Mouse (Mus musculus): ENCODE data around the gene Unc13a. TPM values are rescaled to one million over a fixed set of nuclear protein-coding genes. Genes with fewer than 3 reads are reported as not detected.
A peak's percentile ranks its signal among the peaks of the same experiment; 100 is the strongest.

The Unc13a gene
- polyA plus RNA-seq (2014; fragmentation: Nextera tagmentation; extraction: Ambion mirVana), result 1.4 and 1.7 TPM in 2 replicates

DNA sequence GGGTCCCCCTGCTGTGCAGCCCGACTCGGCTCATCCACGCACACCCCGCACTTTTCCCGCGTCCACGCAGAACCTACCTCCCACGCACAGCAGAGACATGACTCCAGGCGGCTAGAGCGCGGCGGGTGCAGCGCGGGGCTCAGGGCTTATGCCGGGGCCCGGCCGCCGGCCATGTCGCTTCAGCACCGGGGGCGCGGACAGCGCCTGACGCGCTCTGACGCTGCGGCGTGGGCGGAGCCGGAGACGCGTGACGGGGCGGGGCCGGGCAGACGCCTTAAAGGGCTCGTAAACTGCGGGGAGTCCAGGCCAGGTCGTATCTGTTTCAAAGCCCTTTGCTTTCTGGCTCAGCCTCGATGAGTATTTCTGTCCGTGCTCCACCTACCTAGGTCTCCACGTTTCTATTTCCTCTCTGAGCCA, at the start of gene Unc13a:
Gene Unc13a, minus strand, starts transcription at position 209 of the 417 bp plus-strand sequence.
- under 1% methylated on average over 42 of the region's 42 CpGs for WGBS
- Histone ChIP-seq H3K4me3 (ENCODE audit: low read depth, low read length) (peak within 1 kb of the TSS; percentile 45), H3K27ac (ENCODE audit: low read length) (no peak within 1 kb of the TSS)

DNA sequence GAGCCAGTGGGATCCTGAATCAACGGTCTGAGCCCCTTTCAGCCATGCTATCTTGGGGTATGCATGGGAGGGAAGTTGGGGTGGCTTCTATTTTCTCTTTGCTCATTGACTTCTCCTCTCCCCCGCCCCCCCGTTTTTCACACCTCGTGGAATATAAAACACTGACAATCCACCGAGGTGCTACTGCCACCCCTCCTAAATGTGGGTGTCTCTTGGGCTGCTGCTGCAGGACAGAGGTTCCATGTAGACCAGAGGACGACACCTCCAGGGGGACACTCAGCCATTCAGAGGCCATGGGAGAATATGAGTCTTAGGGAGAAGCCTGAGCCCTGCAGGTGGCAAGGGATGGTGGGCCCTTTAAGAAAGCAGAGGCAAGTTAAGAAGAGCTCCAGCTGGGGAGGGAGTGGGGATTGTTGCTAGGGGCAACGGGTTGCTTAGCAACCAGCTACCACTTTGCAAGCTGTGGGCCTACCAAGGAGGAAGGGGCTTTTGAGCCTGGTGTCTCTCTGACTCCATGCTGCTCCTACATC, 48.4 kb upstream of the Unc13a start:
- H3K27ac ChIP-seq (ENCODE audit: low read length), result no peak overlapping the region
- ATAC-seq (ENCODE audit: insufficient number of reproducible peaks, insufficient read depth, low FRiP score, low read depth), result no peak

More for the DNA sequence above, at the start of gene Unc13a:
- Histone ChIP-seq H3K4me2 (replicated peaks; ENCODE audit: low read depth, low read length) (peak within 1 kb of the TSS; percentile 99), H3K4me1 (ENCODE audit: control insufficient read depth, insufficient read depth, low read length) (peaks cover 16% of the 10 kb centered on the region; the same call in 1 of the 2 replicates), H3K9me3 (ENCODE audit: control insufficient read depth, low read depth, low read length) (no peaks in the 10 kb centered on the region), H3K36me3 (ENCODE audit: control insufficient read depth, insufficient read depth, low read length) (no peaks in the 10 kb centered on the region), H3K27me3 (ENCODE audit: control insufficient read depth, insufficient read depth, low read length) (no peaks in the 10 kb centered on the region), H3K9ac (replicated peaks; ENCODE audit: low read depth, low read length) (no peak within 1 kb of the TSS)
- ATAC-seq (ENCODE audit: insufficient number of reproducible peaks, insufficient read depth, low FRiP score, low read depth), result peak; percentile 59

DNA sequence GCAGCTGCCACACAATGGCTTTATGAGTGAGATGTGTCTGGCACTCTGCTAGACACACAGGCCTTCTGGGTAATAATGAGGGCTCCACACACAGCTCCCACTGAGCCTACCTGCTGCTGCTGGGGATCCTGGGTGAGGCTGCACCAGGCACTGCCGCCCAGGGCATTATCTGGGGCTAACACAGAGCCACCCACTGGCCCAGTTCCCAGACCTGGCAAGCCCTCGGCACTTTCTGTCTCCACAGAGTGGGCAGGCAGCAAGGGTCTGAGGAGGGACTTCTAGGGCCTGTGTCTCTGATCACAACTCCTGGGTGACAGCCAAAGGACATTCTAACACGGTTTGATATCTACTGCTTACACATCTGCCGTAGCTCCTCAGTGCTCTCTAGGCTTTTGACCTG, 47.7 kb upstream of the Unc13a start:
- 64% methylated on average over 4 of the region's 4 CpGs for WGBS
- no peak for ATAC-seq (ENCODE audit: insufficient number of reproducible peaks, insufficient read depth, low FRiP score, low read depth)
- no peaks in the 10 kb centered on the region for H3K27me3 ChIP-seq (ENCODE audit: control insufficient read depth, insufficient read depth, low read length)

More for the DNA sequence above, 48.4 kb upstream of the Unc13a start:
- H3K9ac ChIP-seq (replicated peaks; ENCODE audit: low read depth, low read length), result no peak overlapping the region
- no peaks in the 10 kb centered on the region for H3K36me3 ChIP-seq (ENCODE audit: control insufficient read depth, insufficient read depth, low read length)
- no peaks in the 10 kb centered on the region for H3K27me3 ChIP-seq (ENCODE audit: control insufficient read depth, insufficient read depth, low read length)
- WGBS, result 38% methylated on average over 7 of the region's 7 CpGs
- no peaks in the 10 kb centered on the region for H3K9me3 ChIP-seq (ENCODE audit: control insufficient read depth, low read depth, low read length)
- no peak overlapping the region for H3K4me2 ChIP-seq (replicated peaks; ENCODE audit: low read depth, low read length)
- H3K4me3 ChIP-seq (ENCODE audit: low read depth, low read length), result no peak overlapping the region
- H3K4me1 ChIP-seq (ENCODE audit: control insufficient read depth, insufficient read depth, low read length), result no peaks in the 10 kb centered on the region

DNA sequence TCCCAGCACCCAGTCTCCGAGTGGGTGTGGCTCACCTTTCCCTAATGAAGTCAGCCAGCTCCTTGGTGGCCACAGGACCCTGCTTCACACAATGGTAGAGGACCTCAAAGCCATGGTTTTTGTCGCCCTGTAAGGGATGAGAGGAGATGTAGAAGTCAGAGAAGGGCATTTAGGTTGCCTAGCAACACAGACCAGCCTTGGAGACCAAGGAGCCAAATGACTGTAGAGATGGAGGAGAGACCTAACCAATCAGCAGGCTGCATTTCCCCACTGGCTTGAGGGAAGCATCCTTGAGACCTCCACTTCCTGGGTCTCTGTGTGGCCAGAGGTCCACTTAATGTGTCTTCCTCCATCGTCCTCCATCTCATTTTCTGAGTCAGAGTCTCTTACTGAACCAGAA, 46.7 kb upstream of the Unc13a start:
- no peak overlapping the region for H3K9ac ChIP-seq (replicated peaks; ENCODE audit: low read depth, low read length)
- WGBS, result 46% methylated on average over 3 of the region's 3 CpGs
- no peaks in the 10 kb centered on the region for H3K4me1 ChIP-seq (ENCODE audit: control insufficient read depth, insufficient read depth, low read length)
- no peaks in the 10 kb centered on the region for H3K27me3 ChIP-seq (ENCODE audit: control insufficient read depth, insufficient read depth, low read length)
- no peak overlapping the region for H3K4me3 ChIP-seq (ENCODE audit: low read depth, low read length)
- H3K9me3 ChIP-seq (ENCODE audit: control insufficient read depth, low read depth, low read length), result no peaks in the 10 kb centered on the region
- H3K27ac ChIP-seq (ENCODE audit: low read length), result no peak overlapping the region
- no peaks in the 10 kb centered on the region for H3K36me3 ChIP-seq (ENCODE audit: control insufficient read depth, insufficient read depth, low read length)
- no peak for ATAC-seq (ENCODE audit: insufficient number of reproducible peaks, insufficient read depth, low FRiP score, low read depth)
- H3K4me2 ChIP-seq (replicated peaks; ENCODE audit: low read depth, low read length), result no peak overlapping the region

More for the DNA sequence above, 47.7 kb upstream of the Unc13a start:
- no peak overlapping the region for H3K4me2 ChIP-seq (replicated peaks; ENCODE audit: low read depth, low read length)
- H3K27ac ChIP-seq (ENCODE audit: low read length), result no peak overlapping the region
- no peaks in the 10 kb centered on the region for H3K4me1 ChIP-seq (ENCODE audit: control insufficient read depth, insufficient read depth, low read length)
- H3K36me3 ChIP-seq (ENCODE audit: control insufficient read depth, insufficient read depth, low read length), result no peaks in the 10 kb centered on the region
- no peaks in the 10 kb centered on the region for H3K9me3 ChIP-seq (ENCODE audit: control insufficient read depth, low read depth, low read length)
- H3K4me3 ChIP-seq (ENCODE audit: low read depth, low read length), result no peak overlapping the region
- no peak overlapping the region for H3K9ac ChIP-seq (replicated peaks; ENCODE audit: low read depth, low read length)

DNA sequence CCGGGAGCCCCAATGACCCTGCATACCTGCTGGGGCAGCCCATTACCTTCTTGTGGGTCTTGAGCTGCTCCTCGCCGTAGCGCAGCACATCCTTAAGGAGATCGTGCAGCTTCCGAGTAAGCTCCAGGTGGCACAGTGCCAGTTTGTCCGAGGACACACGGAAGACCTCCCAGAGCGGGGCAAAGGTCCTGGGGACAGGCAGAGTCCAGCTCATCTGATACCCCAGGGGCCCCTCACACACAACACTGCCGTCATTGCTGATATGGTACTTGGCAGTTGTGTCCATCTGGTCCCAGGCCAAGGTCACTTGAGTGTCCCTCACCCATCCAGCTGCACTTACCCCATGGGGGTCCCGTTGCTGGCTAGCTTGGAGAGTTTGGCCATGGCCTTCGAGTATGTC, 45.5 kb upstream of the Unc13a start:
- H3K9ac ChIP-seq (replicated peaks; ENCODE audit: low read depth, low read length), result no peak overlapping the region
- ATAC-seq (ENCODE audit: insufficient number of reproducible peaks, insufficient read depth, low FRiP score, low read depth), result no peak
- H3K4me1 ChIP-seq (ENCODE audit: control insufficient read depth, insufficient read depth, low read length), result no peaks in the 10 kb centered on the region
- no peaks in the 10 kb centered on the region for H3K27me3 ChIP-seq (ENCODE audit: control insufficient read depth, insufficient read depth, low read length)
- H3K9me3 ChIP-seq (ENCODE audit: control insufficient read depth, low read depth, low read length), result no peaks in the 10 kb centered on the region
- H3K36me3 ChIP-seq (ENCODE audit: control insufficient read depth, insufficient read depth, low read length), result no peaks in the 10 kb centered on the region
- H3K27ac ChIP-seq (ENCODE audit: low read length), result no peak overlapping the region
- WGBS, result 81% methylated on average over 12 of the region's 12 CpGs
- no peak overlapping the region for H3K4me2 ChIP-seq (replicated peaks; ENCODE audit: low read depth, low read length)
- no peak overlapping the region for H3K4me3 ChIP-seq (ENCODE audit: low read depth, low read length)

DNA sequence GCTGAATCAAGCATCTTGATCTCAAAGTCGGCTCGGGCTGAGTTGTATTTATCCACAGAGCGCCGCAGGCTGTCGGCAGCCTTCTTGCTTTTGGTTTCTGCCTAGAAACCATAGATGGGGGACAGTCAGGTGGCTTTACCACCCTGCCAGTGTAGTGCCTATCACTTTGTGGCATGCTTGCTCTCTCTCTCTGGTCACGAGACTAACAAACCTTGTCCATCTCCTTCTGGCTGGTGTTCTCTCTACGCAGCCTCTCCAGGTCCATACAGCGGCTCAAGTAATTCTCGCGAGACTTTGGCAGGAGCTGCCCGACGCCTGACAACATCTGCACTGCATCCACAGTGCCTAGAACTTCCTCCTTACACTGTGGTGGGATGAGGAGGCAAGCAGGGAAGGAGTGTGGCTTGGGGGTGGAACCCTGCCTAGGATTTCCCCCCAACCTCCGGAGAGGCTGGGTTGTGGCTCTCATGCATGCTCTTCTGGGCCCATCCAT, 45.0 kb upstream of the Unc13a start:
- 79% methylated on average over 13 of the region's 13 CpGs for WGBS
- Histone ChIP-seq H3K27ac (ENCODE audit: low read length) (no peak overlapping the region), H3K36me3 (ENCODE audit: control insufficient read depth, insufficient read depth, low read length) (no peaks in the 10 kb centered on the region), H3K4me3 (ENCODE audit: low read depth, low read length) (no peak overlapping the region), H3K27me3 (ENCODE audit: control insufficient read depth, insufficient read depth, low read length) (no peaks in the 10 kb centered on the region), H3K4me2 (replicated peaks; ENCODE audit: low read depth, low read length) (no peak overlapping the region), H3K9ac (replicated peaks; ENCODE audit: low read depth, low read length) (no peak overlapping the region), H3K9me3 (ENCODE audit: control insufficient read depth, low read depth, low read length) (no peaks in the 10 kb centered on the region), H3K4me1 (ENCODE audit: control insufficient read depth, insufficient read depth, low read length) (no peaks in the 10 kb centered on the region)
- no peak for ATAC-seq (ENCODE audit: insufficient number of reproducible peaks, insufficient read depth, low FRiP score, low read depth)

DNA sequence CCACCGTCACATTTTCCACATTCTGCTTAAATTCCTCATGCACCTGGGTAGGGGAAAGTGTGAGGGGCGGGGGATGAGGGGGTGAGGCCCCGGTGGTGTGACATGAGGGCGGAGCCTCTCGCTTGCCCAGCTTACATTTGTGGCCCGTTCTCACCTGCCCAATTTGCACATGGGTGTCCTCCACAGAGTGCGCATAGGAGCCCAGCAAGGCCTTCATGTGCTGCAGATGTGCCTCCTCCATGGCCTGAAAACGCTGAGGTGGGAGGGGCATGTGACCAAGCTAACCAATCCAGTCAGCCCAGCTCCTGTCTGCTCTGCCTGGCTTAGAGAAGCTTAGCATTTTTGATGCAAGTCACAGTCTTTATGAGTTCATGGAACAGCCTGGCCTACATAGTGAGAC, 44.0 kb upstream of the Unc13a start:
- no peak for ATAC-seq (ENCODE audit: insufficient number of reproducible peaks, insufficient read depth, low FRiP score, low read depth)
- no peaks in the 10 kb centered on the region for H3K4me1 ChIP-seq (ENCODE audit: control insufficient read depth, insufficient read depth, low read length)
- H3K9ac ChIP-seq (replicated peaks; ENCODE audit: low read depth, low read length), result no peak overlapping the region
- no peak overlapping the region for H3K27ac ChIP-seq (ENCODE audit: low read length)
- H3K4me3 ChIP-seq (ENCODE audit: low read depth, low read length), result no peak overlapping the region
- no peak overlapping the region for H3K4me2 ChIP-seq (replicated peaks; ENCODE audit: low read depth, low read length)
- no peaks in the 10 kb centered on the region for H3K27me3 ChIP-seq (ENCODE audit: control insufficient read depth, insufficient read depth, low read length)
- H3K9me3 ChIP-seq (ENCODE audit: control insufficient read depth, low read depth, low read length), result no peaks in the 10 kb centered on the region
- 26% methylated on average over 8 of the region's 8 CpGs for WGBS
- no peaks in the 10 kb centered on the region for H3K36me3 ChIP-seq (ENCODE audit: control insufficient read depth, insufficient read depth, low read length)

DNA sequence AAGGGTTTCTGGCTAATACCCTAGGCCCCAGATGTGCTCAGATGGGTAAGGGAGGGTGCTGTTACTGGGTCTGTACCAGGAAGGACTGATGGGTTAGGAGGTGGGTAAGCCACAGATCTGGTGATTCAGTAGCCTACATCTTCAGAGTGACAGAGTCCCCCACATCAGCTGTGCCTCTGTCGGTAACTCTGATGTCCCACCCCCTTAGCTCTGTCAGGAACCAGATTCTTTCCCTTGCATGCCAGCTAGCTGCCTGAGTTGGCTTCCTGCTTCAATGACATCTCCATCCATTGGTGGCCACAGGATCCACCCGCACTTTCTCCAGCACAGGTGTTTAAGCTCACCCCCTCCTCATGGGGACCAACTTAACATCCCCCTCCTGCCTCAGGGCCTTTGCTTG, 40.0 kb upstream of the Unc13a start:
- no peak overlapping the region for H3K4me3 ChIP-seq (ENCODE audit: low read depth, low read length)
- H3K27me3 ChIP-seq (ENCODE audit: control insufficient read depth, insufficient read depth, low read length), result no peaks in the 10 kb centered on the region
- WGBS, result 86% methylated on average over 2 of the region's 2 CpGs
- no peak for ATAC-seq (ENCODE audit: insufficient number of reproducible peaks, insufficient read depth, low FRiP score, low read depth)
- no peak overlapping the region for H3K27ac ChIP-seq (ENCODE audit: low read length)
- H3K36me3 ChIP-seq (ENCODE audit: control insufficient read depth, insufficient read depth, low read length), result no peaks in the 10 kb centered on the region
- H3K4me1 ChIP-seq (ENCODE audit: control insufficient read depth, insufficient read depth, low read length), result no peaks in the 10 kb centered on the region
- H3K9ac ChIP-seq (replicated peaks; ENCODE audit: low read depth, low read length), result no peak overlapping the region
- no peak overlapping the region for H3K4me2 ChIP-seq (replicated peaks; ENCODE audit: low read depth, low read length)
- H3K9me3 ChIP-seq (ENCODE audit: control insufficient read depth, low read depth, low read length), result no peaks in the 10 kb centered on the region

Data from stomach, embryonic 14.5 days (tissue).